Mouse (Mus musculus) liver, embryonic 15.5 days (tissue): Measurements from ENCODE around the gene Ttll8. TPM values are rescaled to one million over a fixed set of nuclear protein-coding genes. Genes with fewer than 3 reads are reported as not detected.
A peak's percentile ranks its signal among the peaks of the same experiment; 100 is the strongest.

Experiments
- ATAC-seq: fragments of 200-750 bp; cut with Nextera tagmentation; 2 replicates; pipeline ENCODE4 v1.8.0; 2017; ENCODE audit warnings: moderate number of reproducible peaks, mild to moderate bottlenecking, moderate library complexity; ENCODE audit not compliant: insufficient read depth
- H3K27ac ChIP-seq: fragments of 300-500 bp; sonication (generic); replicated peaks from 2 replicates; pipeline ENCODE4 v1.5.1; 2015; ENCODE audit warnings: mild to moderate bottlenecking, inconsistent platforms
- H3K27me3 ChIP-seq: fragments of 300-500 bp; sonication (generic); 2 replicates; pipeline ENCODE4 v1.6.1; 2015; ENCODE audit warnings: mild to moderate bottlenecking, inconsistent platforms
- H3K36me3 ChIP-seq: fragments of 300-500 bp; sonication (generic); replicated peaks from 2 replicates; pipeline ENCODE4 v1.6.1; 2015; ENCODE audit warnings: moderate library complexity, mild to moderate bottlenecking, inconsistent platforms
- H3K4me1 ChIP-seq: fragments of 300-500 bp; sonication (generic); replicated peaks from 2 replicates; pipeline ENCODE4 v1.6.1; 2015; ENCODE audit warnings: inconsistent platforms
- H3K4me2 ChIP-seq: fragments of 300-500 bp; sonication (generic); 2 replicates; pipeline ENCODE4 v1.6.1; 2015; ENCODE audit warnings: moderate library complexity, mild to moderate bottlenecking, inconsistent platforms
- H3K4me3 ChIP-seq: fragments of 300-500 bp; sonication (generic); replicated peaks from 2 replicates; pipeline ENCODE4 v1.5.1; 2015; ENCODE audit warnings: mild to moderate bottlenecking, inconsistent platforms
- H3K9ac ChIP-seq: fragments of 300-500 bp; sonication (generic); 2 replicates; pipeline ENCODE4 v1.6.1; 2015; ENCODE audit warnings: moderate library complexity, mild to moderate bottlenecking, inconsistent platforms
- H3K9me3 ChIP-seq: fragments of 300-500 bp; sonication (generic); replicated peaks from 2 replicates; pipeline ENCODE4 v1.6.1; 2016; ENCODE audit warnings: inconsistent platforms
- whole genome bisulfite sequencing: fragments of 180-500 bp; shearing (Covaris S2); methylation state at CpG from one replicate; pipeline ENCODE4 v1.1.7; 2015; ENCODE audit warnings: mixed read lengths; ENCODE audit not compliant: insufficient replicate concordance; 5-methylcytosine and 5-hydroxymethylcytosine counted together
- polyA plus RNA-seq: library from polyadenylated mRNA; unstranded; fragments of >200 nt; fragmentation: Nextera tagmentation; extraction: Ambion mirVana; gene quantifications from 2 replicates; pipeline ENCODE4 v1.2.1, GENCODE M21; 2015

The Ttll8 gene
- polyA plus RNA-seq, 1 experiment from 2014 or later = not detected

DNA sequence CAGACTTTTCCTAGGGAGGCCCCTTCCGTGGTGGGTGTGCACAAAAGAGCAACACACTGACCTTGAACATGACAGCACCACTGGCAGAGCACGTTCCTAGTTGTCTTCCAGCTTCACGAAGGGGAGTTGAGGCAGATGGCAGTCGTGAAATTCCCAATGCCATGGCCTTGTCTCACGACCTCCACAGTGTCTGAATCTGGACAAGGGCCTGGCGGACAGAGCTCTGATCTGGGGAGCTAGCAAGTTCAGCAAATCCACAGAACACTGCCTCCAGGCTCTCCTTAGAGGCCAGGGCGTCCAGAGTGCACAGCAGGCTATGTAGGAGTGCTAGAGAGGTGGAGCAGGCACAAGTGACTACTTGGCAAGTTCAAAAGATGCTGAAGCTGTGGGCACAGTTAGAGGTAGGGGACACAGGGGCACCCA is 87.3 kb downstream of the Ttll8 start:
- peak overlapping the region; percentile 74 for H3K27ac ChIP-seq
- 46% methylated on average over 7 of the region's 7 CpGs for WGBS
- ATAC-seq = no peak

DNA sequence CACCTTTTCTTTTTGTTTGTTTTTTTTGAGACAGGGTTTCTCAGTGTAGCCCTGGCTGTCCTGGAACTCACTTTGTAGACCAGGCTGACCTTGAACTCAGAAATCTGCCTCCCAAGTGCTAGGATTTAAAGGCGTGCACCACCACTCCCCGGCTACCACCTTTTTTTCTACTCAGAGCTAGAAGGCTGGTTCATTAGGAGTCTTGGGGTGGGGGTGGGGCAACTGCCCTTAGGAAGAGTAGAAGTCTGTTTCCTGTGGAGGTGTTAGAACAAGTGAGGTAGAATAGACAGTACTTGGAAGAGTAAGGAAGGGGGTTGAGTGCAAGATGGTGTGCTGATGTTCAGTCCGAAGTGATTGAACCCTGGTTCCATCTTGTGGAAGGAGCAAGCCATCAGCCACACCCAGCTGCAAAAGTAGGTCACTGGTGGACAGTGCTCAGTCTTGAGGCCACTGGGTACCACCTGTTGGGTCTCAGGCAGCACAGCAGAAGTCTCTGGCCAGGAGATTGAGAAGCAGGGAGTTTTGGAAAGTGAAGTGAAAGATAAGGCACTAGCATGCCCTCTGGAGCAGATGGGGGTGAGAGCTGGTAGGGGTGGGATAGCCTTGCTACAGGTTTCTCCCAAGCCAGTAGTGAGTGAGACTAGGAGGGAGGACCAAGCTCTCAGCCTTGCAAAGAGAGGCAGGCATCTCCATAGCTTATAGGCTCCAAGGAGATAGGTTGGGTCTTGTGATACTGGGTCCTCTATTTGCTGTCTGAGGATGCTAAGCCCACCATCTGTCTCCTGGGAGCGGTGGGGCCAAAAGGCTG is 88.1 kb downstream of the Ttll8 start:
- no peaks in the 10 kb centered on the region for H3K9me3 ChIP-seq
- 0 out of 2 replicates have a peak, but pooled peaks cover 8% of the 10 kb centered on the region for H3K27me3 ChIP-seq
- no peak overlapping the region for H3K4me3 ChIP-seq
- 60% methylated on average over 4 of the region's 4 CpGs for WGBS
- peaks cover 69% of the 10 kb centered on the region for H3K4me1 ChIP-seq
- H3K4me2 ChIP-seq = no peak overlapping the region
- H3K36me3 ChIP-seq = peaks cover 15% of the 10 kb centered on the region
- no peak overlapping the region for H3K9ac ChIP-seq
- H3K27ac ChIP-seq = no peak overlapping the region
- ATAC-seq = no peak

More for the DNA sequence above, 87.3 kb downstream of the Ttll8 start:
- Histone ChIP-seq H3K4me3 (no peak overlapping the region), H3K4me1 (peaks cover 60% of the 10 kb centered on the region), H3K36me3 (peaks cover 15% of the 10 kb centered on the region), H3K9ac (no peak overlapping the region), H3K9me3 (no peaks in the 10 kb centered on the region), H3K4me2 (no peak overlapping the region), H3K27me3 (0 out of 2 replicates have a peak, but pooled peaks cover 8% of the 10 kb centered on the region)

DNA sequence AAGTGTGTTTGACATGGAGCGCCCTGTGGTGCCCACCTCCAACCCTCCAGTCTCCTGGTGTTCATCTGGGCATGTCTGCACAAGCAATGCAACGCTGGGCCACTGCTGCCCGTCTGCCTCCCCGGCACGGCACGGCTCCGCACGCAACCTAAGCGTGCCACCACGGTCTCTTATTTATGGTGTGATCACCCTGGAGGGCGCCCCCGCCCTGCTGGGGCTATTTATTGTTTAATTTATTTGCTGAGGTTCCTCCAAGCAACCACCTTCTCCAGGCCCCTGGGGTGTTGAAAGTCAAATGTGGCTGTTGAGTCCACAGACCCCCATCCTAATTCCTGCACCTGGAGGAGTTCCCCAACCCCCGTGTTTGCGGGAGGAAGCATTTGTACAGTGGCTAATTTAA is 89.2 kb downstream of the Ttll8 start:
- Histone ChIP-seq H3K36me3 (peaks cover 15% of the 10 kb centered on the region), H3K9ac (no peak overlapping the region; the same call in 1 of the 2 replicates), H3K4me3 (peak overlapping the region; percentile 69; the same call in 1 of the 2 replicates), H3K27me3 (0 out of 2 replicates have a peak, but pooled peaks cover 8% of the 10 kb centered on the region), H3K4me2 (peak overlapping the region; percentile 91), H3K9me3 (no peaks in the 10 kb centered on the region), H3K4me1 (peaks cover 69% of the 10 kb centered on the region), H3K27ac (peak overlapping the region; percentile 84)
- 80% methylated on average over 14 of the region's 14 CpGs for WGBS
- ATAC-seq = no peak

DNA sequence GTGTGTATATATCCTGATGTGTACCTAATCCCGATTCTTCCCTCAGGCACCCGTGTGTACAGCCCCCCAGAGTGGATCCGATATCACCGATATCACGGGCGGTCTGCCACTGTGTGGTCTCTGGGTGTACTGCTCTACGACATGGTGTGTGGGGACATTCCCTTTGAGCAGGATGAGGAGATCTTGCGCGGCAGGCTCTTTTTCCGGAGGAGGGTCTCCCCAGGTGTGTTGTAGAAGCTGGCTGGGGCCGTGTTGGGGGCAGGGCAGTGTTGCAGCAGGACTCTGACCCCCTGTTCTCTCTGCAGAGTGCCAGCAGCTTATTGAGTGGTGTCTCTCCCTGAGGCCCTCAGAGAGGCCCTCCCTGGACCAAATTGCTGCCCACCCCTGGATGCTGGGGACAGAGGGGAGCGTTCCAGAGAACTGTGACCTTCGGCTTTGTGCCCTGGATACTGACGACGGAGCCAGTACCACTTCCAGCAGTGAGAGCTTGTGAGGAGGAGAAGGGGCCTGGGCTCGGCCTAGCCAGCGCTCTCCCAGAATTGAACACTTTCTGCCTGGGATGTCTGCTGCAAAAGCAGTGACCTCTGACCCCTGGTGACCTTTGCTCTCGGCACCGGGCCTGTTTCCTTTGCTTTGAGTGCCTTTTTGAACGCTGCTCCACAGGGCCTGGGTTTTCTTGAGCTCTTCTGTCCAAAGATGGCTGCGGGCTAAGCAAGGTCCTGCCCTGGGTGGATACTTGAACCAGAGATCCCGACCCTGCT is 89.8 kb downstream of the Ttll8 start:
- Histone ChIP-seq H3K36me3 (peaks cover 15% of the 10 kb centered on the region), H3K9ac (peak overlapping the region; percentile 68; the same call in 1 of the 2 replicates), H3K4me2 (peak overlapping the region; percentile 91), H3K9me3 (no peaks in the 10 kb centered on the region), H3K27me3 (0 out of 2 replicates have a peak, but pooled peaks cover 8% of the 10 kb centered on the region), H3K4me1 (peaks cover 67% of the 10 kb centered on the region), H3K4me3 (peak overlapping the region; percentile 69), H3K27ac (peak overlapping the region; percentile 84)
- 65% methylated on average over 22 of the region's 22 CpGs for WGBS
- no peak for ATAC-seq

DNA sequence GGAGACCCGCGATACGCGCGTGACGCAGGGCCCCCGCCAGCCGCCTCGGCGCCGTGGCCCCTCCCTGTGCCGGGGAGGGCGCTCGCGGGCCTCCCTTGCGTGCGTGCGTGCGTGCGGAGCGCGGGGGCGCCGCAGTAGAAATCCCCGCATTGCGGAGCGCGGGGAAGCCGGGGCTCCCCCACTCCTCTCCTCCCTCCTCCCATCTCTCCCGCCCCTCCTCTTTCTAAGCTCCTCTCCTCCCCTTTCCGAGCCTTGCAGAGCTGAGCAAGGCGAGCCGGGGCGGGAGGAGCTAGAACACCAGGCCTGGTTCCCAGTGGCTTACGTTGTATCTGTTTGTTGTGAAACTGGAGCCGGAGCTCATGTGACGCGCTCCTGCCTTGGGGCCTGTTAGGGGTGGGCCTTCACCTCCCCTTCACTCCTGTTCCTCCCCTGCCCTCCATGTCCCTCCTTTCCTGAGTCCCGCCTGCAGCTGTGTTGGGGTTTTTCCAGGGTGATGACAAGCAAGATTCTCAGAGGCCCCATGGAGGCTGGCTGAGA is 90.5 kb downstream of the Ttll8 start:
- peak overlapping the region; percentile 68 for H3K9ac ChIP-seq
- ATAC-seq = peak; percentile 32
- 2% methylated on average over 39 of the region's 39 CpGs for WGBS
- H3K36me3 ChIP-seq = peaks cover 15% of the 10 kb centered on the region
- H3K27ac ChIP-seq = peak overlapping the region; percentile 84
- H3K9me3 ChIP-seq = no peaks in the 10 kb centered on the region
- peak overlapping the region; percentile 91 for H3K4me2 ChIP-seq
- H3K27me3 ChIP-seq = 0 out of 2 replicates have a peak, but pooled peaks cover 8% of the 10 kb centered on the region
- H3K4me1 ChIP-seq = peaks cover 67% of the 10 kb centered on the region
- peak overlapping the region; percentile 69 for H3K4me3 ChIP-seq

DNA sequence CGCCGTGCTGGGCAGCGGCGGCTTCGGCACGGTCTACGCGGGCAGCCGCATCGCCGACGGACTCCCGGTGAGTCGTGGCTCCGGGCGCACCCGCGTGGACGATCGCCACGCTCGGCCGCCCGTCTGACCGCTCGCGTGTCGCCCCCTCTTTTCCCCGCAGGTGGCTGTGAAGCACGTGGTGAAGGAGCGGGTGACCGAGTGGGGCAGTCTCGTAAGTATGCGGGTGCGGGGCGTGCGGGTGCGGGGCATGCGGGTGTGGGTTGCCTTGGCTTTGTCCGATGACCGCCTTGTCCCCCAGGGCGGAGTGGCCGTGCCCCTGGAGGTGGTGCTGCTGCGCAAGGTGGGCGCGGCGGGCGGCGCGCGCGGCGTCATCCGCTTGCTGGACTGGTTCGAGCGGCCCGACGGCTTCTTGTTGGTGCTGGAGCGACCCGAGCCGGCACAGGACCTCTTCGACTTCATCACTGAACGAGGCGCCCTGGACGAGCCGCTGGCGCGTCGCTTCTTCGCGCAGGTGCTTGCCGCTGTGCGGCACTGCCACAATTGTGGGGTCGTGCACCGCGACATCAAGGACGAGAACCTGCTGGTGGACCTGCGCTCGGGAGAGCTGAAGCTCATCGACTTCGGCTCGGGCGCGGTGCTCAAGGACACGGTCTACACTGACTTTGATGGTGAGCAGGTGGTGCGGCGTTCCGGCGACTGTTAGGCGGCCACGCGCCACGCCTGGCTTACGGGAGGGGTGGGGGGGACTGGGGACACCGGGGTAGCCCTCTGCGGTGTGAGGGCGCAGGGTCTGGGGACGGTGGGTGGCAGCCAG is 91.1 kb downstream of the Ttll8 start:
- H3K4me2 ChIP-seq = peak overlapping the region; percentile 91
- H3K27ac ChIP-seq = peak overlapping the region; percentile 84
- H3K9me3 ChIP-seq = no peaks in the 10 kb centered on the region
- H3K4me3 ChIP-seq = peak overlapping the region; percentile 69
- peaks cover 67% of the 10 kb centered on the region for H3K4me1 ChIP-seq
- H3K27me3 ChIP-seq = 0 out of 2 replicates have a peak, but pooled peaks cover 8% of the 10 kb centered on the region
- under 1% methylated on average over 89 of the region's 98 CpGs for WGBS
- H3K9ac ChIP-seq = peak overlapping the region; percentile 68
- no peak for ATAC-seq
- peaks cover 15% of the 10 kb centered on the region for H3K36me3 ChIP-seq

DNA sequence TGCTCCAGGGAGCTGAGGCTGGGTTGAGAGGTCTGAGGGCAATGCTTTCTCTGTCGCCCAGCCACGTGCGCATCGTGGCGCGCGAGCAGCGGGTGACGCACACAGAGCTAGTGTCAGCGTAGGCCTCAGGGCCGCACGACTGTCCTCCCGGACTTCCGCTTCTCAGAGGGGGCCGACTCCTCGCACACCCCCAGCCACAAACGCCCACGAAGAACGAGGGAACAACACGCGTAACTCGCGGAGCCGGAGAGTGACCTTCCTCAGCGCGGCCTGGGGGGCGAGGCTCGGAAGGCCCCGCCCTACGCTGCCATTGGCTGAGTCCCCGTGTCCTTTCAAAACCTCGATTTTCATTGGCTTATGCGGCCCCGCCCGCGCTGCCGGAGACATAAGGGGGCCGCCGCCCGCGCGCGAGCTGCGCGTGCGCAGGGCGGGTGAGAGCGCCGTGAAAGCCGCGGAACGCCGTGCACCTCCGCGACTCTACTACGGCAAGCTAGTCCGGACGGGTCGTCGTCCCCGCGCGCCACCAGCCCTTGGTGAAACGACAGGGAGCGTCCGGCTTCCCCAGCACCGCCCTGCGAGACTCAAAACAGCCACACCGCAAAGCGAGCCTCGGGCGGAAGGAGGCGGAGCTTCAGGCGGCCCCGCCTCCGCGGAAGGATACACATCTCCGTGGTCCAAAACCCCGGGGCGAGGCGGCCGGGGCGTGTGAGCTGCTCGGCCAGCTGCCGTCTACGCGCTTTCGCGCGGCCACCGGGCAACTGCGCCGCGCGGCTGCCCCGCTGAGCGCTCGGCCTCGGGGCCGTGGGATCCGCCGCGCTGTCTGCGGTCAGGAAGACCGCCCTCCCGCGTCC is 92.2 kb downstream of the Ttll8 start, which contains the start of gene Pim3:
Gene Pim3 (plus strand): TSS at position 415 of the 851 bp plus-strand sequence.
- under 1% methylated on average over 107 of the region's 107 CpGs for WGBS
- ATAC-seq = peak; percentile 79
- Histone ChIP-seq H3K27me3 (0 out of 2 replicates have a peak, but pooled peaks cover 8% of the 10 kb centered on the region), H3K9ac (peak within 1 kb of the TSS; percentile 68), H3K4me3 (peak within 1 kb of the TSS; percentile 69), H3K27ac (peak within 1 kb of the TSS; percentile 84), H3K36me3 (peaks cover 15% of the 10 kb centered on the region), H3K9me3 (no peaks in the 10 kb centered on the region), H3K4me1 (peaks cover 59% of the 10 kb centered on the region), H3K4me2 (peak within 1 kb of the TSS; percentile 91)

DNA sequence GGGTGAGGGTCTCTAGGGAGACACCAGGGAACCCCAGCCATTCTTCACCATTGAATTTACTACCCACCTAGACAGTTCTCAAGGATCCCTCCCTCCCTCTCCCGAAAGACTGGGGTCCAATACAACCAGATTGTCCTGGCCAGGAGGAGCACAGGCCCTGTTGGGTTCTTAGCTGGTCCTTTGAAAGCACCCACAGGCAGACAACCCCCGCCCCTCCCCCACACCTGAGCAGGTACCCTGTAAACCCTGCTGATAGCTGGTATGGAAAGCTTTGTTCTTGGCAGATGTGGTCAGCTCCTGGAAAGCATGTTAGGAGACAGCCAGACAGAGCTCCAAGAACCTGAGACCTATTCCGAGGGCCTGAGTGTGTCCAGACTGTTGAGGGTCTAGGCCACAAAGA is 93.4 kb downstream of the Ttll8 start:
- no peak overlapping the region for H3K9ac ChIP-seq
- peaks cover 15% of the 10 kb centered on the region for H3K36me3 ChIP-seq
- H3K9me3 ChIP-seq = no peaks in the 10 kb centered on the region
- no peak overlapping the region for H3K4me3 ChIP-seq
- no peak overlapping the region for H3K4me2 ChIP-seq
- H3K27ac ChIP-seq = no peak overlapping the region
- H3K4me1 ChIP-seq = peaks cover 48% of the 10 kb centered on the region
- H3K27me3 ChIP-seq = 0 out of 2 replicates have a peak, but pooled peaks cover 8% of the 10 kb centered on the region
- ATAC-seq = no peak
- whole genome bisulfite sequencing = 68% methylated on average over 3 of the region's 3 CpGs

DNA sequence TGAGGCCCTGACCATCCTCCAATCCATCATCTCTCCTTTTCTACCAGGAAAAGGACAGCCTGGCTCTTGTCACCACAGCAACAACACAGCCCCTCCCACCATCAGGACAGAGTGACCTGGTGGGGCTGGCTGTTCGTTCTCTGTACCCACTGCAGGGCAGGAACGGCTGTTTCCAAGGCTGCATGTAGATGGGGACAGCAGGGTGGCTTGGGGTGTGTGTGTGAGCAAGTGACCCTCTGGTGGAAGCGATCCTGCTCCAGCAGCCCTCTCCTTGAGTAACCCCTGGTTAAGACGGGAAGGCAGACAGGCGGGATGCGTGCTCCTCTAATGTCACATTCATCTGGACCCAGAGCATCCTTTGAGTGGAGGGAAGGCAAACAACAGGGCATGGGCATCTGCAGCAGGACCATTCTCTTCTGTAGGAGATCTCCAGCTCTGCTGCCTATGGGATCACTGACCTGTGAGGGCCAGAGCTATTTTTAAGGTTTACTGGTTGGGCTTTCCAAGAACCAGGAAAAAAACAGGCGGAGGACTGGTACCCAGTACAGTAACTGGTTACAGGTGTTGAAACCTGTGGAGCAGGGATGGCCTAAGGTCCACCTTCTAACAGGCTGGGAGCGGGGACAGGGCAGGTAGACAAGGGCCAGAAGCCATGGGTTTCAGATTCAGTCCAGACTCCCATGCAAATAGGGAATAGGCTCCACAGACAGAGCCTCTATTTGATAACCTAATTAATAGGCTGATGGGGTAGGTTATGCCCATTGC is 94.8 kb downstream of the Ttll8 start:
- H3K9me3 ChIP-seq = no peaks in the 10 kb centered on the region

More for the DNA sequence above, 94.8 kb downstream of the Ttll8 start:
- no peak for ATAC-seq
- no peak overlapping the region for H3K4me2 ChIP-seq
- H3K27ac ChIP-seq = no peak overlapping the region
- 67% methylated on average over 8 of the region's 8 CpGs for WGBS
- peaks cover 3% of the 10 kb centered on the region for H3K36me3 ChIP-seq
- H3K4me1 ChIP-seq = peaks cover 40% of the 10 kb centered on the region
- H3K4me3 ChIP-seq = no peak overlapping the region
- H3K27me3 ChIP-seq = 0 out of 2 replicates have a peak, but pooled peaks cover 8% of the 10 kb centered on the region
- H3K9ac ChIP-seq = no peak overlapping the region
